In the genomic region with DNA sequence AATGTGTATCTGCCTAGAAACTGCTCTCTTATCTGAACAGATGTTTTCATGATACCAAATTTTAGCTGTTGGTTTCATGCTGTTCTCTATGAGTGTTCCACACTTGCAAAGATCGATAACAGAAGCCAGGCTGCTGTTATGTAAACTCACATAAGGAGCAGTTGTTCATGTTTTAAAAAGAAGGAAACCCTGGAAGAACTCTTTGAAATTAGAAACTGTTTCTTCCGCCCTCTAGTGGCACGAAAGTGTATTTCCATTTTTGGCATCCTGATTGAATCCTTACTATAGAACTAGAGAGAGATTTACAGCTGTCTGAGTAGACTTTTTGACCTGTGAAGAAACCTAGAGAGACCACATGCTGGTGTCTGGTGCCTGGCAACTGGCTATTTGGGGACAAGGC, we compare ENCODE assay signal across 10 mouse cellular contexts. TPM values are rescaled to one million over a fixed set of nuclear protein-coding genes. Genes with fewer than 3 reads are reported as not detected.
DNase-seq lines count a peak whose midpoint lies in the region; TF ChIP-seq lines count a peak whose summit lies in the region.
"Had no signal": no experiment of that assay in that cellular context is flagged by ENCODE, and none has a peak within 500 bp of the region (broad histone marks: within the 10 kb centered on the region; RNA-seq: fewer than 3 reads in every experiment).

No protein-coding gene starts in this region.

- no peaks in the 10 kb centered on the region for H3K4me1 ChIP-seq in cerebellum, adult 2 months (ENCODE audit: control insufficient read depth, insufficient read depth, low read length)
- H3K4me1 ChIP-seq: liver, embryonic 15.5 days; stomach, embryonic 15.5 days had no signal

- TF ChIP-seq POLR2A in cerebellum, adult 2 months (IDR thresholded peaks at IDR 0.05; ENCODE audit: borderline replicate concordance, insufficient read depth, low read length) = no peak

- DNase-seq in cerebellum, adult 2 months = no peak
- DNase-seq in cerebellum, adult 11 months = no peak
- peak; percentile 51 for DNase-seq in left cerebral cortex, adult 11 months (ENCODE audit: low spot score)
- DNase-seq in left cerebral cortex, postnatal 36 days (ENCODE audit: low spot score in 2 of 2) = no peak
- peak; percentile 59 for DNase-seq in embryo, embryonic 10 days (ENCODE audit: low spot score)
- DNase-seq in lung, postnatal 14 days = peak; percentile 28
- DNase-seq in adrenal gland, postnatal 36 days = no peak
- no peak for DNase-seq in right cerebral cortex, postnatal 36 days (ENCODE audit: low spot score in 2 of 2)

- intact Hi-C loops in left cerebral cortex, postnatal 36 days (cut with DNase I) = loop anchor here (10.0 kb wide), 1 partner anchor 306 kb away; no protein-coding TSS in a partner anchor

- 5% methylated on average over 3 of the region's 3 CpGs for WGBS in cerebellum, adult 2 months

- H3K4me3 ChIP-seq in cerebellum, adult 2 months (replicated peaks; ENCODE audit: insufficient read depth, low read depth, low read length) = no peak overlapping the region
- H3K4me3 ChIP-seq: liver, embryonic 15.5 days; stomach, embryonic 15.5 days had no signal

- peak; percentile 37; the same call in 1 of the 2 replicates for TF ChIP-seq CTCF in cerebellum, adult 2 months (IDR thresholded peaks at IDR 0.05; ENCODE audit: borderline replicate concordance, insufficient read depth, low read depth, low read length)

- no peak overlapping the region for H3K27ac ChIP-seq in cerebellum, adult 2 months (ENCODE audit: insufficient read depth, low read length)
- H3K27ac ChIP-seq: liver, embryonic 15.5 days; stomach, embryonic 15.5 days had no signal

- no peaks in the 10 kb centered on the region for H3K27me3 ChIP-seq in cerebellum, adult 2 months (ENCODE audit: control insufficient read depth, insufficient read depth, low read length)
- H3K27me3 ChIP-seq: liver, embryonic 15.5 days; stomach, embryonic 15.5 days had no signal

RNA-seq across cellular contexts. Expression of a gene that starts 43.5 kb away (rescaled TPM):
- 110 and 118 TPM in 2 replicates for polyA plus RNA-seq in cerebellum, adult 2 months (2012; rRNA removed)
- total RNA-seq in left cerebral cortex, postnatal 36 days (2021) = 100 to 1,000 TPM; 261 to 264 TPM
- total RNA-seq in adrenal gland, postnatal 36 days (2021) = 10 to 100 TPM; 48.8 to 49.6 TPM

Comparison
In these comparisons a context has a peak if more than half of its experiments do, and no peak if none do; other contexts are left out.
1. DNase-seq: peak in left cerebral cortex, adult 11 months (single experiment), embryo, embryonic 10 days (single experiment) and lung, postnatal 14 days (single experiment); none in cerebellum, adult 2 months (0 of 2), cerebellum, adult 11 months (single experiment), left cerebral cortex, postnatal 36 days (0 of 2), adrenal gland, postnatal 36 days (0 of 2) and right cerebral cortex, postnatal 36 days (0 of 2).
2. RNA of a gene that starts 43.5 kb away (total RNA-seq): 261 to 264 TPM in left cerebral cortex, postnatal 36 days; 48.8 to 49.6 TPM in adrenal gland, postnatal 36 days; every median in the first group is over 4 times any median in the second.